Comparison of ENCODE assay signal across 8 mouse cellular contexts in the genomic region with DNA sequence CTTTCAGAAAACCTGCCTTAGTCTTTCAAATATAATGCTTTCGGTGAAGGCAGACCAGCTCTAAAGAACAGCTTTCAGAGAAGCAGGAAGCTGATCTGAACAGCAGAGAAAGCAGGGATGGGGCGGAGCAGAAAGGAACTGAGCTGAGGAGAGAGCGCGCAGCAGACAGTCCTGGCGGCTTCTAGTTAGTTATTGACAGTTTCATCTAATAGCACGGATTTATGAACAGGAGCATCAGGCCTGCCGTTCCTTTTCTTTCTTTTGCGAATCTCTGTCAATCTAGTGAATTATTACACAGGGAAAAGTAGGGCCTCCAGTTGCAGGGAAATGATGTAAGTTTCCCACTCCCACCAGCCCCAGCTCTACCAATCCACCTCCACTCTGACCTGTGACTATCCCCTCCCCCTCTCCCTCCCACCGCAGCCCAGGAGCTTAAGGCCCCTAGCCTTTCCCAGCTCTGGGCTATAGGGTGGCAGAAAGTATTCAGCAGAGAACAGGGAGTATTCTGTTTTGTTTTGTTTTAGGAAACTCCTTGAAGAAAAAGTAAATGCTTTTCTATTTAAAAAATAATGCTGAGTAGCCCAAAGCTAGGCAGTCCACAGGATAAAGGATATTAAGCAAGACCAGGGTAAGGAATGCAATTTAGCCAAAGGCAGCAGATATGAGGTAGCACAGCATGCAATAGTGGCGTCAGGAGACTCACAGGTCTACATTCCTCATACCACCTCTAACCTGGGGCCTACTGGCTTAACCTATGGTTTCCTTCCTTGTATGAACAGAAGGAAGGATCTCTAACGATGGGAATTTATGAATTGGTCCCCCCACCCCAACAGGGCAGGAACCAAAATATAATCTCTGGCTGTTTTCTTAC.
DNase-seq lines count a peak whose midpoint lies in the region; ATAC-seq and TF ChIP-seq lines count a peak whose summit lies in the region.

No protein-coding gene starts in this region.

- peak; percentile 43 to 52 for DNase-seq in adrenal gland, postnatal 36 days
- DNase-seq in heart, postnatal 4 days: peak; percentile 57
- DNase-seq in layer of hippocampus, adult 11-12 months (ENCODE audit: low spot score): peak; percentile 52
- peak; percentile 63 for DNase-seq in neural tube, embryonic 11.5 days (ENCODE audit: low spot score)
- DNase-seq in urinary bladder, postnatal 36 days (ENCODE audit: low spot score in 2 of 2): peak; percentile 23 to 32

- no peaks in the 10 kb centered on the region for H3K9me3 ChIP-seq in E14TG2a.4 (ENCODE audit: low read length)
- no peaks in the 10 kb centered on the region for H3K9me3 ChIP-seq in embryonic facial prominence, embryonic 15.5 days (replicated peaks)
- H3K9me3 ChIP-seq in liver, embryonic 15.5 days (replicated peaks): no peaks in the 10 kb centered on the region
- H3K9me3 ChIP-seq in neural tube, embryonic 11.5 days (ENCODE audit: control insufficient read depth, low read length): no peaks in the 10 kb centered on the region

- TF ChIP-seq CTCF in E14TG2a.4 (conservative IDR thresholded peaks at IDR 0.05; ENCODE audit: low read length): no peak

- H3K4me2 ChIP-seq in embryonic facial prominence, embryonic 15.5 days (replicated peaks): peak overlapping the region; percentile 44
- H3K4me2 ChIP-seq in liver, embryonic 15.5 days: peak overlapping the region; percentile 51
- peak overlapping the region; percentile 39 for H3K4me2 ChIP-seq in neural tube, embryonic 11.5 days (ENCODE audit: low read depth)

- H3K27ac ChIP-seq in embryonic facial prominence, embryonic 15.5 days (replicated peaks): peak overlapping the region; percentile 70
- peak overlapping the region; percentile 26; the same call in 1 of the 2 replicates for H3K27ac ChIP-seq in liver, embryonic 15.5 days (replicated peaks)
- peak overlapping the region; percentile 27; the same call in 1 of the 2 replicates for H3K27ac ChIP-seq in neural tube, embryonic 11.5 days (ENCODE audit: low read depth, low read length)

- no peak overlapping the region for H3K9ac ChIP-seq in embryonic facial prominence, embryonic 15.5 days
- no peak overlapping the region for H3K9ac ChIP-seq in liver, embryonic 15.5 days
- H3K9ac ChIP-seq in neural tube, embryonic 11.5 days (ENCODE audit: low read length): peak overlapping the region; percentile 43

- H3K4me1 ChIP-seq in E14TG2a.4 (replicated peaks; ENCODE audit: low read depth, low read length): peaks cover 25% of the 10 kb centered on the region
- H3K4me1 ChIP-seq in embryonic facial prominence, embryonic 15.5 days: peaks cover 7% of the 10 kb centered on the region
- H3K4me1 ChIP-seq in liver, embryonic 15.5 days (replicated peaks): peaks cover 6% of the 10 kb centered on the region; the same call in 1 of the 2 replicates
- peaks cover 8% of the 10 kb centered on the region; the same call in 1 of the 2 replicates for H3K4me1 ChIP-seq in neural tube, embryonic 11.5 days (ENCODE audit: control insufficient read depth, insufficient read depth, low read length)

- H3K4me3 ChIP-seq in E14TG2a.4 (replicated peaks; ENCODE audit: low read length): peak overlapping the region; percentile 69
- peak overlapping the region; percentile 42 for H3K4me3 ChIP-seq in embryonic facial prominence, embryonic 15.5 days (replicated peaks)
- peak overlapping the region; percentile 41 for H3K4me3 ChIP-seq in liver, embryonic 15.5 days (replicated peaks)
- H3K4me3 ChIP-seq in neural tube, embryonic 11.5 days (ENCODE audit: low read depth, low read length): peak overlapping the region; percentile 32

- ATAC-seq in embryonic facial prominence, embryonic 15.5 days (ENCODE audit: insufficient number of reproducible peaks, low FRiP score, low TSS enrichment, low read depth): peak; percentile 82; the same call in 1 of the 2 replicates
- peak; percentile 77 for ATAC-seq in liver, embryonic 15.5 days (ENCODE audit: insufficient read depth)
- ATAC-seq in neural tube, embryonic 11.5 days (ENCODE audit: insufficient read depth, low FRiP score, low TSS enrichment): peak; percentile 81

- 10% methylated on average over 11 of the region's 11 CpGs for WGBS in embryonic facial prominence, embryonic 15.5 days
- WGBS in liver, embryonic 15.5 days (ENCODE audit: insufficient replicate concordance): 15% methylated on average over 11 of the region's 11 CpGs
- WGBS in neural tube, embryonic 11.5 days: 10% methylated on average over 11 of the region's 11 CpGs

- H3K27me3 ChIP-seq in E14TG2a.4 (ENCODE audit: insufficient read depth, low read length): no peaks in the 10 kb centered on the region
- H3K27me3 ChIP-seq in embryonic facial prominence, embryonic 15.5 days: no peaks in the 10 kb centered on the region
- H3K27me3 ChIP-seq in liver, embryonic 15.5 days: no peaks in the 10 kb centered on the region
- no peaks in the 10 kb centered on the region for H3K27me3 ChIP-seq in neural tube, embryonic 11.5 days (ENCODE audit: control insufficient read depth, insufficient read depth, low read length)

- H3K36me3 ChIP-seq in E14TG2a.4 (ENCODE audit: insufficient read depth, low read length): no peaks in the 10 kb centered on the region
- no peaks in the 10 kb centered on the region for H3K36me3 ChIP-seq in embryonic facial prominence, embryonic 15.5 days
- H3K36me3 ChIP-seq in liver, embryonic 15.5 days (replicated peaks): no peaks in the 10 kb centered on the region
- no peaks in the 10 kb centered on the region for H3K36me3 ChIP-seq in neural tube, embryonic 11.5 days (ENCODE audit: control insufficient read depth, insufficient read depth, low read length)

Comparison
In these comparisons a context has a peak if more than half of its experiments do, and no peak if none do; other contexts are left out.
1. Peak in every context shown above with its lines: DNase-seq, ATAC-seq, H3K4me3 ChIP-seq and H3K27ac ChIP-seq.